Mouse (Mus musculus) liver, embryonic 14.5 days (tissue): ENCODE measurements around the gene Ppm1g. TPM values are rescaled to one million over a fixed set of nuclear protein-coding genes. Genes with fewer than 3 reads are reported as not detected.

ENCODE experiments used
- ATAC-seq: fragments of 200-750 bp; cut with Nextera tagmentation; 2 replicates; pipeline ENCODE4 v1.8.0; 2017; ENCODE audit warnings: moderate number of reproducible peaks, mild to moderate bottlenecking, moderate library complexity; ENCODE audit not compliant: insufficient read depth
- DNase-seq, 3 experiments: peaks; one replicate each; pipeline ENCODE4 v3.0.0-alpha.2; 2012 to 2013; ENCODE audit warnings: low read depth in 3 of 3, low spot score in 3 of 3
- H3K27ac ChIP-seq: fragments of 300-500 bp; sonication (generic); 2 replicates; pipeline ENCODE4 v1.5.1; 2014; ENCODE audit warnings: moderate library complexity, mild to moderate bottlenecking, control low read depth, inconsistent platforms
- H3K27me3 ChIP-seq: fragments of 300-500 bp; sonication (generic); 2 replicates; pipeline ENCODE4 v1.6.1; 2014; ENCODE audit warnings: mild to moderate bottlenecking, low read length, moderate library complexity; ENCODE audit not compliant: control insufficient read depth, insufficient read depth
- H3K36me3 ChIP-seq: fragments of 300-500 bp; sonication (generic); replicated peaks from 2 replicates; pipeline ENCODE4 v1.6.1; 2014; ENCODE audit warnings: low read depth; ENCODE audit not compliant: control insufficient read depth, insufficient read depth
- H3K4me1 ChIP-seq, 2 experiments: fragments of 200-500 bp in 1 of 2; fragments of 300-500 bp in 1 of 2; sonication (generic) in 1 of 2; replicated peaks; 2 replicates each; pipeline ENCODE4 v1.6.1; 2012 to 2014; ENCODE audit warnings: antibody characterized with exemption in 1 of 2, inconsistent platforms in 1 of 2, low read length in 1 of 2; ENCODE audit not compliant: control insufficient read depth in 2 of 2, insufficient read depth in 2 of 2
- H3K4me2 ChIP-seq: fragments of 300-500 bp; sonication (generic); 2 replicates; pipeline ENCODE4 v1.6.1; 2014; ENCODE audit warnings: low read depth, mild to moderate bottlenecking, control low read depth, moderate library complexity
- H3K4me3 ChIP-seq, 2 experiments: fragments of 200-500 bp in 1 of 2; fragments of 300-500 bp in 1 of 2; sonication (generic) in 1 of 2; 2 replicates each; pipeline ENCODE4 v1.5.1; 2012 to 2014; ENCODE audit warnings: low read depth in 2 of 2, low read length in 2 of 2, mild to moderate bottlenecking in 2 of 2, control low read depth in 1 of 2, inconsistent platforms in 1 of 2, moderate library complexity in 1 of 2; ENCODE audit not compliant: insufficient read depth in 1 of 2
- H3K9ac ChIP-seq: fragments of 300-500 bp; sonication (generic); replicated peaks from 2 replicates; pipeline ENCODE4 v1.6.1; 2014; ENCODE audit warnings: mild to moderate bottlenecking, control low read depth, moderate library complexity
- H3K9me3 ChIP-seq: fragments of 300-500 bp; sonication (generic); 2 replicates; pipeline ENCODE4 v1.6.1; 2016; ENCODE audit warnings: low read length, mixed read lengths; ENCODE audit not compliant: control insufficient read depth
- CTCF ChIP-seq: IDR thresholded peaks from 2 replicates; pipeline ENCODE4 v1.5.1; 2016; ENCODE audit warnings: antibody characterized with exemption, low read depth, control low read depth
- EP300 ChIP-seq: IDR thresholded peaks from 2 replicates; pipeline ENCODE4 v1.6.1; 2016; ENCODE audit warnings: antibody characterized with exemption, low read depth
- WGBS: fragments of 180-500 bp; shearing (Covaris S2); extraction: QIAGEN DNeasy Blood & Tissue Kit; methylation state at CpG from one replicate; pipeline ENCODE4 v1.1.7; 2014; ENCODE audit not compliant: insufficient replicate concordance; 5-methylcytosine and 5-hydroxymethylcytosine counted together
- polyA plus RNA-seq, 2 experiments: library from polyadenylated mRNA; depleted of rRNA in 1 of 2; stranded (reverse) in 1 of 2; unstranded in 1 of 2; fragments of >200 nt; fragmentation: Nextera tagmentation in 1 of 2; extraction: Ambion mirVana in 1 of 2; gene quantifications; 2 replicates each; pipeline versions ENCODE4 v1.2.1 to v1.2.3; 2012 to 2014

Gene Ppm1g
- polyA plus RNA-seq, 2 experiments: 98.9 to 115 TPM

GRCm38 (mm10) chr5:31183678-31184077, 36.8 kb downstream of the Ppm1g start:
- Histone ChIP-seq H3K4me3 (no peak overlapping the region), H3K4me2 (peak overlapping the region; percentile 42), H3K36me3 (peaks cover 18% of the 10 kb centered on the region), H3K9ac (peak overlapping the region; percentile 28; the same call in 1 of the 2 replicates), H3K27me3 (no peaks in the 10 kb centered on the region), H3K27ac (peak overlapping the region; percentile 76), H3K9me3 (no peaks in the 10 kb centered on the region), H3K4me1 (peaks cover 21 to 23% of the 10 kb centered on the region in 2 experiments)
- ATAC-seq (peak; percentile 50), DNase-seq (peak; percentile 67 to 68 (median 67))
- TF ChIP-seq CTCF (no peak), EP300 (peak; percentile 74)
- 15% methylated on average over 4 of the region's 4 CpGs for WGBS

DNA sequence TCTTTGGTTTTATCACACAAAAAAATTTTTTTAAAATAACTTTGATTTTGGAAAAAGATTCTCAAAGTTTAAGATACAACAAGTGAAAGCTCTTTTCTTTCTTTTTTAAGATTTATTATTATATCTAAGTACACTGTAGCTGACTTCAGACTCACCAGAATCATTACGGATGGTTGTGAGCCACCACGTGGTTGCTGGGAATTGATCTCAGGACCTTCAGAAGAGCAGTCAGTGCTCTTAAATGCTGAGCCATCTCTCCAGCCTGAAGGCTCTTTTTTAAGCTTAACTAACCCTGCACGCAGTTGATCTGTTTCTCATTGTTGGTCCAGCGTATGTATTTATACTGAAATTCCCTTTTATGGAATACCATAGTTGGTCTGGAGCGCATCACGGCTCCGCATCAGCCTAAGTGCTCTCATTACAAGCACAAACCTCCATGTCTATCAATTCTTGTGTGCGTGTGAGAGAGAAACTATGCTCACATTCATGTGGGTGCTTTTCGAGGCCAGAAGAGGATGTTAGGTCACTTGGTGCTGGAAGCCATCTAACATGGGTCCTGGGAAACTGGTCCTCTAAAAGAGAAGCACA, 39.2 kb downstream of the Ppm1g start:
- WGBS: 82% methylated on average over 9 of the region's 9 CpGs
- H3K4me1 ChIP-seq: peaks cover 24 to 27% of the 10 kb centered on the region in 2 experiments

GRCm38 (mm10) chr5:31179766-31180630, 40.5 kb downstream of the Ppm1g start, which contains the start of the genes Gm29609 and Gtf3c2:
Gene Gm29609 (minus strand): TSS chr5:31179911.
Gene Gtf3c2 (minus strand): TSS chr5:31180144.
- WGBS: under 1% methylated on average over 59 of the region's 59 CpGs
- Histone ChIP-seq H3K9ac (peak within 1 kb of the TSS; percentile 89), H3K9me3 (no peaks in the 10 kb centered on the region), H3K27me3 (no peaks in the 10 kb centered on the region), H3K4me1 (peaks cover 22 to 23% of the 10 kb centered on the region in 2 experiments), H3K4me3 (peak within 1 kb of the TSS; percentile 89 to 99), H3K4me2 (peak within 1 kb of the TSS; percentile 89), H3K27ac (peak within 1 kb of the TSS; percentile 94), H3K36me3 (peaks cover 5% of the 10 kb centered on the region; the same call in 1 of the 2 replicates)
- TF ChIP-seq CTCF: 0 out of 2 replicates have a peak, but pooled peaks have one; percentile 21
- TF ChIP-seq EP300: no peak
- DNase-seq (peak; percentile 85 to 90 (median 87)), ATAC-seq (peak; percentile 87)

More for the DNA sequence above, 39.2 kb downstream of the Ppm1g start:
- Histone ChIP-seq H3K27me3 (no peaks in the 10 kb centered on the region), H3K27ac (no peak overlapping the region), H3K4me3 (no peak overlapping the region; a peak in 1 of 4 replicates), H3K9me3 (no peaks in the 10 kb centered on the region), H3K36me3 (peaks cover 2% of the 10 kb centered on the region; the same call in 1 of the 2 replicates), H3K9ac (no peak overlapping the region), H3K4me2 (peak overlapping the region; percentile 89)
- ATAC-seq: no peak
- no peak for DNase-seq
- TF ChIP-seq EP300 (no peak), CTCF (no peak)

DNA sequence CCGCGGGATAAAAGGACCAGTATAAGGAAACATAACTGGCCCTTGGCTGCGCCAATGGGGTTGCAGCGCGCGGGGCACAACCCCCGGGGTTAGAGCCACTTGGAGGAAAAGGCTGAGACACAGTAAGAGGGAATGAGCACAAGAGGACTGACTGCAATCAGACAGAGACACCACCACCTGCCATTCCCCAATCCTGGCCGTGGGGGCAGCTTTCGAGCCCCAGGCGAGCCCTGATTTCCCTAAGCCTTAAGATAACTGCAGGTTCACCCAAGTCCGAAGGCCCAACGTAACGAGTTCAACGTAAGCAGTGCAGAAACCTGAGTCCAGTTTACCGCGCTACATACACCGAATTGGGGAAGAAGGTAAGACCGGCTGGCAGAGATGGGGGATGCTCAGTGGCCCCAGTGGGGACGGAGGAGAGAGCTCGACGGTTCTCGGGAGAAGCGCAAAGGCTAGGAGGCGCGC, 41.2 kb downstream of the Ppm1g start:
- WGBS: under 1% methylated on average over 25 of the region's 25 CpGs
- peak; percentile 46 to 58 (median 52) for DNase-seq

More for the DNA sequence above, 41.2 kb downstream of the Ppm1g start:
- H3K9me3 ChIP-seq: no peaks in the 10 kb centered on the region
- no peaks in the 10 kb centered on the region for H3K27me3 ChIP-seq
- no peak for TF ChIP-seq EP300
- no peak for TF ChIP-seq CTCF
- H3K4me3 ChIP-seq: peak overlapping the region; percentile 89 to 99
- ATAC-seq: peak; percentile 57
- H3K9ac ChIP-seq: peak overlapping the region; percentile 89
- H3K36me3 ChIP-seq: peaks cover 6% of the 10 kb centered on the region
- H3K4me2 ChIP-seq: peak overlapping the region; percentile 89
- peaks cover 21 to 22% of the 10 kb centered on the region in 2 experiments for H3K4me1 ChIP-seq
- H3K27ac ChIP-seq: peak overlapping the region; percentile 94
